Mouse (Mus musculus): ENCODE measurements around the gene Etv6.

Gene Etv6

GRCm38 (mm10) chr6:134043545-134043944, 8.0 kb downstream of the Etv6 start:
- DNase-seq (ENCODE audit: low spot score in 2 of 2): no peak

- no peak for DNase-seq (ENCODE audit: low spot score in 2 of 2)
Observed at GRCm38 (mm10) chr6:134045092-134045868, 9.8 kb downstream of the Etv6 start.

GRCm38 (mm10) chr6:134046136-134046535, 10.6 kb downstream of the Etv6 start:
- DNase-seq (ENCODE audit: low spot score in 2 of 2): no peak

- DNase-seq (ENCODE audit: low spot score in 2 of 2): no peak
Observed at GRCm38 (mm10) chr6:134047249-134047648, 11.7 kb downstream of the Etv6 start.

- DNase-seq (ENCODE audit: low spot score in 2 of 2): no peak
Observed at GRCm38 (mm10) chr6:134047974-134048373, 12.5 kb downstream of the Etv6 start.

GRCm38 (mm10) chr6:134048965-134049364, 13.5 kb downstream of the Etv6 start:
- DNase-seq (ENCODE audit: low spot score in 2 of 2): no peak

GRCm38 (mm10) chr6:134050466-134050865, 15.0 kb downstream of the Etv6 start:
- no peak for DNase-seq (ENCODE audit: low spot score in 2 of 2)

GRCm38 (mm10) chr6:134051950-134052349, 16.4 kb downstream of the Etv6 start:
- DNase-seq (ENCODE audit: low spot score in 2 of 2): no peak

- DNase-seq (ENCODE audit: low spot score in 2 of 2): no peak
Observed at GRCm38 (mm10) chr6:134053146-134053545, 17.6 kb downstream of the Etv6 start.

GRCm38 (mm10) chr6:134053566-134053965, 18.1 kb downstream of the Etv6 start:
- DNase-seq (ENCODE audit: low spot score in 2 of 2): no peak

GRCm38 (mm10) chr6:134055588-134055987, 20.1 kb downstream of the Etv6 start:
- DNase-seq (ENCODE audit: low spot score in 2 of 2): no peak

GRCm38 (mm10) chr6:134058451-134058850, 23.0 kb downstream of the Etv6 start:
- no peak for DNase-seq (ENCODE audit: low spot score in 2 of 2)

GRCm38 (mm10) chr6:134058886-134059551, 23.5 kb downstream of the Etv6 start:
- DNase-seq (ENCODE audit: low spot score in 2 of 2): no peak

- no peak for DNase-seq (ENCODE audit: low spot score in 2 of 2)
Observed at GRCm38 (mm10) chr6:134059552-134059891, 24.0 kb downstream of the Etv6 start.

- DNase-seq (ENCODE audit: low spot score in 2 of 2): no peak
Observed at GRCm38 (mm10) chr6:134060036-134060435, 24.5 kb downstream of the Etv6 start.

- DNase-seq (ENCODE audit: low spot score in 2 of 2): no peak
Observed at GRCm38 (mm10) chr6:134060811-134061210, 25.3 kb downstream of the Etv6 start.

- no peak for DNase-seq (ENCODE audit: low spot score in 2 of 2)
Observed at GRCm38 (mm10) chr6:134065018-134065725, 29.7 kb downstream of the Etv6 start.

GRCm38 (mm10) chr6:134066112-134066511, 30.6 kb downstream of the Etv6 start:
- no peak for DNase-seq (ENCODE audit: low spot score in 2 of 2)

- DNase-seq (ENCODE audit: low spot score in 2 of 2): no peak
Observed at GRCm38 (mm10) chr6:134066996-134067395, 31.5 kb downstream of the Etv6 start.

GRCm38 (mm10) chr6:134067536-134067935, 32.0 kb downstream of the Etv6 start:
- DNase-seq (ENCODE audit: low spot score in 2 of 2): no peak

GRCm38 (mm10) chr6:134072439-134072838, 36.9 kb downstream of the Etv6 start:
- no peak for DNase-seq (ENCODE audit: low spot score in 2 of 2)

GRCm38 (mm10) chr6:134072906-134073305, 37.4 kb downstream of the Etv6 start:
- no peak for DNase-seq (ENCODE audit: low spot score in 2 of 2)

GRCm38 (mm10) chr6:134074353-134074752, 38.9 kb downstream of the Etv6 start:
- DNase-seq (ENCODE audit: low spot score in 2 of 2): no peak

Data from thymus, postnatal 10 days (tissue).